Mouse (Mus musculus): ENCODE results near the gene Eps8l2. TPM values are rescaled to one million over a fixed set of nuclear protein-coding genes. Genes with fewer than 3 reads are reported as not detected.

Gene Eps8l2
- total RNA-seq, 4 experiments from 2014 or later: 3.6 to 7.2 (median 6.4) TPM

GRCm38 (mm10) chr7:141328373-141328990 lies 10.2 kb upstream of the Eps8l2 start:
- DNase-seq (ENCODE audit: low spot score in 2 of 2): no peak

GRCm38 (mm10) chr7:141330706-141331105 lies 8.0 kb upstream of the Eps8l2 start:
- DNase-seq (ENCODE audit: low spot score in 2 of 2): no peak

- DNase-seq (ENCODE audit: low spot score in 2 of 2): no peak
Measured at GRCm38 (mm10) chr7:141331990-141332389, 6.7 kb upstream of the Eps8l2 start.

- DNase-seq (ENCODE audit: low spot score in 2 of 2): no peak
Measured at GRCm38 (mm10) chr7:141335044-141335579, 3.6 kb upstream of the Eps8l2 start.

GRCm38 (mm10) chr7:141335682-141336081 lies 3.0 kb upstream of the Eps8l2 start:
- no peak for DNase-seq (ENCODE audit: low spot score in 2 of 2)

GRCm38 (mm10) chr7:141336296-141336695 lies 2.4 kb upstream of the Eps8l2 start:
- DNase-seq (ENCODE audit: low spot score in 2 of 2): no peak

GRCm38 (mm10) chr7:141337716-141338416 lies 814 bp upstream of the Eps8l2 start:
- no peak for DNase-seq (ENCODE audit: low spot score in 2 of 2)

- DNase-seq (ENCODE audit: low spot score in 2 of 2): no peak
Measured at GRCm38 (mm10) chr7:141339215-141339920, 688 bp downstream of the Eps8l2 start.

GRCm38 (mm10) chr7:141340023-141340422 lies 1.3 kb downstream of the Eps8l2 start:
- no peak for DNase-seq (ENCODE audit: low spot score in 2 of 2)

- DNase-seq (ENCODE audit: low spot score in 2 of 2): no peak
Measured at GRCm38 (mm10) chr7:141340476-141340875, 1.8 kb downstream of the Eps8l2 start.

GRCm38 (mm10) chr7:141341689-141342226 lies 3.1 kb downstream of the Eps8l2 start:
- no peak for DNase-seq (ENCODE audit: low spot score in 2 of 2)

- no peak for DNase-seq (ENCODE audit: low spot score in 2 of 2)
Measured at GRCm38 (mm10) chr7:141343230-141343629, 4.5 kb downstream of the Eps8l2 start.

- no peak for DNase-seq (ENCODE audit: low spot score in 2 of 2)
Measured at GRCm38 (mm10) chr7:141343696-141344095, 5.0 kb downstream of the Eps8l2 start.

GRCm38 (mm10) chr7:141344787-141345186 lies 6.1 kb downstream of the Eps8l2 start:
- no peak for DNase-seq (ENCODE audit: low spot score in 2 of 2)

GRCm38 (mm10) chr7:141351061-141351460 lies 12.4 kb downstream of the Eps8l2 start:
- no peak for DNase-seq (ENCODE audit: low spot score in 2 of 2)

- DNase-seq (ENCODE audit: low spot score in 2 of 2): no peak
Measured at GRCm38 (mm10) chr7:141355051-141355450, 16.4 kb downstream of the Eps8l2 start.

- peak in 1 of 2 experiments; percentile 42 for DNase-seq (ENCODE audit: low spot score in 2 of 2)
Measured at GRCm38 (mm10) chr7:141355626-141356326, 17.1 kb downstream of the Eps8l2 start.

GRCm38 (mm10) chr7:141356971-141357370 lies 18.3 kb downstream of the Eps8l2 start:
- DNase-seq (ENCODE audit: low spot score in 2 of 2): peak in 1 of 2 experiments; percentile 49

- DNase-seq (ENCODE audit: low spot score in 2 of 2): no peak
Measured at GRCm38 (mm10) chr7:141361510-141361909, 22.8 kb downstream of the Eps8l2 start.

- DNase-seq (ENCODE audit: low spot score in 2 of 2): peak; percentile 66 to 84
Measured at GRCm38 (mm10) chr7:141363106-141363751, 24.5 kb downstream of the Eps8l2 start.

- no peak for DNase-seq (ENCODE audit: low spot score in 2 of 2)
Measured at GRCm38 (mm10) chr7:141363752-141364125, 25.1 kb downstream of the Eps8l2 start.

Measured in layer of hippocampus, adult 8-10 months (tissue).